Mouse (Mus musculus): ENCODE data around the gene 1700057G04Rik. TPM values are rescaled to one million over a fixed set of nuclear protein-coding genes. Genes with fewer than 3 reads are reported as not detected.

The 1700057G04Rik gene
- polyA plus RNA-seq (2016; fragmentation: Nextera tagmentation; extraction: Ambion mirVana): not detected in 2 replicates

GRCm38 (mm10) chr9:92309077-92309476 is at the start of gene 1700057G04Rik:
1700057G04Rik (plus strand) TSS chr9:92309377.
- H3K4me1 ChIP-seq: no peaks in the 10 kb centered on the region
- whole genome bisulfite sequencing: 90% methylated on average over 1 of the region's 1 CpGs
- DNase-seq (ENCODE audit: low spot score): no peak
- H3K9me3 ChIP-seq (replicated peaks): no peaks in the 10 kb centered on the region
- H3K36me3 ChIP-seq: no peaks in the 10 kb centered on the region
- no peak within 1 kb of the TSS for H3K27ac ChIP-seq (replicated peaks)
- no peaks in the 10 kb centered on the region for H3K27me3 ChIP-seq (ENCODE audit: low read depth, poor library complexity, severe bottlenecking)
- no peak within 1 kb of the TSS for H3K4me3 ChIP-seq

GRCm38 (mm10) chr9:92260481-92261159 is 48.6 kb upstream of the 1700057G04Rik start:
- no peak overlapping the region for H3K27ac ChIP-seq (replicated peaks)
- H3K4me1 ChIP-seq: no peaks in the 10 kb centered on the region
- peaks cover 39% of the 10 kb centered on the region for H3K36me3 ChIP-seq
- H3K27me3 ChIP-seq (ENCODE audit: low read depth, poor library complexity, severe bottlenecking): no peaks in the 10 kb centered on the region
- WGBS: 87% methylated on average over 7 of the region's 7 CpGs
- DNase-seq (ENCODE audit: low spot score): no peak
- no peak overlapping the region for H3K4me3 ChIP-seq
- H3K9me3 ChIP-seq (replicated peaks): no peaks in the 10 kb centered on the region

GRCm38 (mm10) chr9:92265719-92266118 is 43.5 kb upstream of the 1700057G04Rik start:
- Histone ChIP-seq H3K27me3 (ENCODE audit: low read depth, poor library complexity, severe bottlenecking) (no peaks in the 10 kb centered on the region), H3K36me3 (peaks cover 72% of the 10 kb centered on the region), H3K9me3 (replicated peaks) (no peaks in the 10 kb centered on the region), H3K4me1 (no peaks in the 10 kb centered on the region), H3K27ac (replicated peaks) (no peak overlapping the region), H3K4me3 (no peak overlapping the region)
- no peak for DNase-seq (ENCODE audit: low spot score)
- 86% methylated on average over 4 of the region's 4 CpGs for WGBS

- Histone ChIP-seq H3K27me3 (ENCODE audit: low read depth, poor library complexity, severe bottlenecking) (no peaks in the 10 kb centered on the region), H3K4me1 (no peaks in the 10 kb centered on the region), H3K4me3 (no peak overlapping the region), H3K36me3 (peaks cover 70% of the 10 kb centered on the region), H3K27ac (replicated peaks) (no peak overlapping the region), H3K9me3 (replicated peaks) (no peaks in the 10 kb centered on the region)
- WGBS: 93% methylated on average over 8 of the region's 8 CpGs
- DNase-seq (ENCODE audit: low spot score): no peak
Measured at GRCm38 (mm10) chr9:92266558-92267171, 42.5 kb upstream of the 1700057G04Rik start.

DNA sequence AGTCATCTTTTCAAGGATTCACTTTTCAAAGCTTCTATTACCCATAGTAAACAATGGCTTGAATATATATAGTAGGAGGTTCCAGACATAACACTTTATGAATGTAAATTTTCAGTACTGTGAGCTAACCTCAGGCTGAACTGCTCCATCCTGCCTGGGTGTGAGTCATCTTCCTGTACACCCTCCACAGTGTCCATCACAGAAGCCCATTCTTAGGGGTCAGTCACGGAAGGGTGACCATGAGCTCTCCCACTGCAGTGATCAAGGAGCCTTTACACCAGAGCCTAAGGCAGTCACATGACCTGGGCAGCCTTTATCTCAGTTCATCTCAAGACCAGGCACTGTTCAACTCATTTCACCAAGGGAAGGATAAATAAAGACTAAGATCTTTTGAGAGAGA is 41.4 kb upstream of the 1700057G04Rik start:
- no peak overlapping the region for H3K27ac ChIP-seq (replicated peaks)
- peaks cover 70% of the 10 kb centered on the region for H3K36me3 ChIP-seq
- H3K9me3 ChIP-seq (replicated peaks): no peaks in the 10 kb centered on the region
- H3K4me1 ChIP-seq: no peaks in the 10 kb centered on the region
- no peaks in the 10 kb centered on the region for H3K27me3 ChIP-seq (ENCODE audit: low read depth, poor library complexity, severe bottlenecking)
- DNase-seq (ENCODE audit: low spot score): no peak
- WGBS: 86% methylated on average over 1 of the region's 1 CpGs
- H3K4me3 ChIP-seq: no peak overlapping the region

GRCm38 (mm10) chr9:92269829-92270404 is 39.3 kb upstream of the 1700057G04Rik start:
- 90% methylated on average over 5 of the region's 5 CpGs for WGBS
- Histone ChIP-seq H3K27me3 (ENCODE audit: low read depth, poor library complexity, severe bottlenecking) (no peaks in the 10 kb centered on the region), H3K36me3 (peaks cover 64% of the 10 kb centered on the region), H3K4me3 (no peak overlapping the region), H3K9me3 (replicated peaks) (no peaks in the 10 kb centered on the region), H3K4me1 (0 out of 2 replicates have a peak, but pooled peaks cover 3% of the 10 kb centered on the region), H3K27ac (replicated peaks) (no peak overlapping the region)
- DNase-seq (ENCODE audit: low spot score): no peak

DNA sequence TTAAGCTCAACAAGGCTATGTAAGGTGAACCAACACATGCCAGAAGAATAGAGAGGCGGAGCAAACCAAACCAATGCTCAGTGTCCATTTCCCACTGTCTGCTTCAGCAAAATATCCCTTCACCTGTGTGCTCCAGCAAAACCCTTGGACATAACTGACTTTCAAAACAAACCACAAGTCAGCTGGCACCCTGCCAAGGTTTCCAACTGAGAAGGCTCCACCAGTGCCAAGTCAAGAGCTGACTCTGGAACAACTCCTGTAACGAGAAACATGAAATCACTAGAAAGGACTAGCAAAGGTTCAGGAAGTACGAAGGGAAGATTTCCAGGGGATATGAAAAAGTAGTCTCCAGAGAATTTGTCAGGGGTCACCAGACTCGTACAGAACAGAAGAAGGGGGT is 38.2 kb upstream of the 1700057G04Rik start:
- no peak for DNase-seq (ENCODE audit: low spot score)
- Histone ChIP-seq H3K4me1 (0 out of 2 replicates have a peak, but pooled peaks cover 3% of the 10 kb centered on the region), H3K27ac (replicated peaks) (no peak overlapping the region), H3K4me3 (no peak overlapping the region), H3K9me3 (replicated peaks) (no peaks in the 10 kb centered on the region), H3K27me3 (ENCODE audit: low read depth, poor library complexity, severe bottlenecking) (no peaks in the 10 kb centered on the region), H3K36me3 (peaks cover 59% of the 10 kb centered on the region)
- 57% methylated on average over 4 of the region's 4 CpGs for WGBS

- Histone ChIP-seq H3K9me3 (replicated peaks) (no peaks in the 10 kb centered on the region), H3K4me1 (0 out of 2 replicates have a peak, but pooled peaks cover 3% of the 10 kb centered on the region), H3K27me3 (ENCODE audit: low read depth, poor library complexity, severe bottlenecking) (no peaks in the 10 kb centered on the region), H3K36me3 (peaks cover 44% of the 10 kb centered on the region), H3K27ac (replicated peaks) (no peak overlapping the region), H3K4me3 (no peak overlapping the region)
- no peak for DNase-seq (ENCODE audit: low spot score)
- WGBS: 89% methylated on average over 4 of the region's 4 CpGs
Measured at GRCm38 (mm10) chr9:92272650-92273049, 36.5 kb upstream of the 1700057G04Rik start.

DNA sequence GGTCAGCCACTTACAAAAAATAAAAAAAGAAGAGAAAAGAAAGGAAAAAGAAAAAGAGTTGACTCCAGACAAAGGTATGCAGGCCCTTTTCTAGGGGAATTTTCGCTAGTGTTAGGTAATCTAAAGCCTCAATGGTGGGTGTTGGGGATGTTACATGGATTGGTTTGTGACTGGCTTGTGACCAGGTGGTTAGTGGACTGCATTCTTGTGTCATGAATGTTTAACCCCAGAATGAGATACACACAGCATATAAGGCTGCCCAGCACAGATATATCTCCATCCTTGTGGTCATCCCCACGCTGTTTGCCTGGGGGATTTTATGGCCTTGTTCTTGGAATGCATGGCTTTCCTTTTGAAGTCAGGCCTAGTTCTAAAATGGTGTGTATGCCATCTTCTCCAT is 35.9 kb upstream of the 1700057G04Rik start:
- Histone ChIP-seq H3K36me3 (peaks cover 37% of the 10 kb centered on the region), H3K27ac (replicated peaks) (no peak overlapping the region), H3K27me3 (ENCODE audit: low read depth, poor library complexity, severe bottlenecking) (no peaks in the 10 kb centered on the region), H3K4me3 (no peak overlapping the region), H3K4me1 (0 out of 2 replicates have a peak, but pooled peaks cover 3% of the 10 kb centered on the region), H3K9me3 (replicated peaks) (no peaks in the 10 kb centered on the region)
- DNase-seq (ENCODE audit: low spot score): no peak
- WGBS: 92% methylated on average over 2 of the region's 2 CpGs

DNA sequence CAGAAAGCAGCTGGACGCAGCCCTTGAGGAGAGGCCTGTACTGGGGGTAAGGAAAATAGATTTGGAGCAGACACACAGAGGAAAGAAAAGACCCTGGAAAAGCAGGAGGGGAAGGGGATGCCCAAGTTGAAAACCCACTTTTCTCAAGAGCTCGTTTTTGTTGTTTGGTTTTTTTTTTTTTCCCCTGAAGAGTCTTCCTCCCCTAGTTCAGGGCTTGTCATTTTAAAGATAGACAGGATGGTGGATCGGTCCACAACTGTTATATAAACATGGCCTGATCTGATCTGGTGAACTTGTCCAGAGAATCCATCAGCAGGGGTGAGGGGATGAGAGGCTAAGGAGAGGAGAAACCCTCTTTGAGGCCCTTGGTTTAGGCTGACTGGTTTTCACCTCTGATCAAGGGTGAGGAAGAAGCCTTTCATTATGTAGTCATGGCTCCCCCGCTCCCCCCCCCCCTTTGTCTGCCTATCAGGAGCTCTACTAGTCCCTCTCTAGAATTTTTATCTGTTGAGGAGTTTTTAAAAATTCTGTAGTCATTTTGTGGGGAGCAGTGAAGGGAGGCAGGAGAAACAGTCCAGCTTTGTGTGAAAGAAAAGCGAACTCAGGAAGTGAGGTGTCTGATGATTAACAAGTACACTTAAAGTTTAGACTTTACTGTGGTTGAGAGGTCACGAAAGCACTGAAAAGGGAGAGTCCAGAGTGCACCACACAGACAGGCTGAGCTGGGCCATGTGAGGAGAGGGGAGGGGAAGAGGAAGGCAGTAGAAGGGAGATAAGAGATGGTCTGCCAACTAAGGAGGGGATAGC is 35.0 kb upstream of the 1700057G04Rik start:
- no peaks in the 10 kb centered on the region for H3K9me3 ChIP-seq (replicated peaks)
- no peak overlapping the region for H3K4me3 ChIP-seq
- 74% methylated on average over 6 of the region's 6 CpGs for WGBS
- no peak overlapping the region for H3K27ac ChIP-seq (replicated peaks)
- DNase-seq (ENCODE audit: low spot score): no peak
- H3K4me1 ChIP-seq: 0 out of 2 replicates have a peak, but pooled peaks cover 3% of the 10 kb centered on the region
- H3K27me3 ChIP-seq (ENCODE audit: low read depth, poor library complexity, severe bottlenecking): no peaks in the 10 kb centered on the region
- H3K36me3 ChIP-seq: peaks cover 29% of the 10 kb centered on the region

DNA sequence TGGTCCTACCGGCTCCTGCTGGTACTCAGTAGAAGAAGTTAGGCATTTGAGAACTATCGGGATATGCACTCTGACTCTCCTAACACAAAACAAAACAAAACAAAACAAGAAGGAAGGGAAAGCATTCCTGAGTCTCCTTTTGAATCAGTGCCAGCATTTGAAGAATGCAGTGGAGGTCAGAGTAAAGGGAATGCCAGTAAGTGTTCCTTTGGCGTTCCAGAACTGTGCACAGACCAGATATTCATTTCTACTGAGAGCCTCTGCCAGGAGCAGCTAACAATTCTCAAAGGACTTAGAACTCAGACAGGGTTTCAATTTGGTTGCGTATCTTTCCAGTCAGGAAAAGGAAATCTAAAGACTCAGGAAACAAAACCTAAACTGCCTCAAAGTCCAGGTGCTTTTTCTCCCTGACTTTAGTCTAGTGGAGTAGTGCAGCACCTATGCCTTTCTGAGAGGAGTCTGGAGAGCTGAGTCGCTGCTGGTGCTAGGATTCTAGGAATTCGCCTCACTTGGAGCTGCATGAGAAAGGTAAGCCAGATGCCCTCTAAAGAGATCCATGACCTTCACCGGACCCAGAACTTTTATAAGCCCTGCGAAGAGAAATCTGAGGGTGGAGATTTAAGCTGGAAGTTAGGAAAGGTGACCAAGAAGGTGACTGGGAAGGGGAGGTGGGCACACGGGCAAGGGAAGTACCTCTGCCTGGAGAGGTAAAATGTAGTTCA is 33.5 kb upstream of the 1700057G04Rik start, which contains the start of gene Plscr2:
Plscr2 (plus strand) TSS at position 117 of the 722 bp plus-strand sequence.
- WGBS: 83% methylated on average over 9 of the region's 9 CpGs
- DNase-seq (ENCODE audit: low spot score): no peak
- Histone ChIP-seq H3K4me3 (no peak within 1 kb of the TSS), H3K9me3 (replicated peaks) (no peaks in the 10 kb centered on the region), H3K27ac (replicated peaks) (no peak within 1 kb of the TSS), H3K36me3 (peaks cover 14% of the 10 kb centered on the region), H3K27me3 (ENCODE audit: low read depth, poor library complexity, severe bottlenecking) (no peaks in the 10 kb centered on the region), H3K4me1 (0 out of 2 replicates have a peak, but pooled peaks cover 3% of the 10 kb centered on the region)

- Histone ChIP-seq H3K9me3 (replicated peaks) (no peaks in the 10 kb centered on the region), H3K36me3 (peaks cover 7% of the 10 kb centered on the region; the same call in 1 of the 2 replicates), H3K27ac (replicated peaks) (no peak overlapping the region), H3K27me3 (ENCODE audit: low read depth, poor library complexity, severe bottlenecking) (no peaks in the 10 kb centered on the region), H3K4me3 (no peak overlapping the region), H3K4me1 (0 out of 2 replicates have a peak, but pooled peaks cover 3% of the 10 kb centered on the region)
- DNase-seq (ENCODE audit: low spot score): no peak
- 83% methylated on average over 7 of the region's 7 CpGs for WGBS
Measured at GRCm38 (mm10) chr9:92276360-92276759, 32.8 kb upstream of the 1700057G04Rik start.

Data from midbrain, embryonic 10.5 days (tissue).